Mouse (Mus musculus) stomach, postnatal 0 days (tissue): ENCODE results near the gene Usp18. TPM values are rescaled to one million over a fixed set of nuclear protein-coding genes. Genes with fewer than 3 reads are reported as not detected.

Experiments used
- ATAC-seq: fragments of 200-750 bp; cut with Nextera tagmentation; 2 replicates; pipeline ENCODE4 v1.8.0; 2017; ENCODE audit not compliant: low FRiP score, low TSS enrichment
- DNase-seq: peaks from one replicate; pipeline ENCODE4 v3.0.0-alpha.2; 2016; ENCODE audit warnings: low spot score
- H3K27ac ChIP-seq: fragments of 300-500 bp; sonication (generic); replicated peaks from 2 replicates; pipeline ENCODE4 v1.5.1; 2014; ENCODE audit warnings: mild to moderate bottlenecking, control low read depth
- H3K27me3 ChIP-seq: fragments of 300-500 bp; sonication (generic); 2 replicates; pipeline ENCODE4 v1.6.1; 2014; ENCODE audit warnings: low read length; ENCODE audit not compliant: control insufficient read depth, insufficient read depth
- H3K36me3 ChIP-seq: fragments of 300-500 bp; sonication (generic); 2 replicates; pipeline ENCODE4 v1.6.1; 2014; ENCODE audit warnings: low read length, mixed read lengths; ENCODE audit not compliant: control insufficient read depth, insufficient read depth
- H3K4me1 ChIP-seq: fragments of 300-500 bp; sonication (generic); replicated peaks from 2 replicates; pipeline ENCODE4 v1.6.1; 2014; ENCODE audit warnings: antibody characterized with exemption; ENCODE audit not compliant: control insufficient read depth, insufficient read depth
- H3K4me2 ChIP-seq: fragments of 300-500 bp; sonication (generic); replicated peaks from 2 replicates; pipeline ENCODE4 v1.6.1; 2014; ENCODE audit warnings: low read depth, mild to moderate bottlenecking, control low read depth, moderate library complexity
- H3K4me3 ChIP-seq: fragments of 300-500 bp; sonication (generic); 2 replicates; pipeline ENCODE4 v1.5.1; 2014; ENCODE audit warnings: low read depth, low read length, control low read depth
- H3K9ac ChIP-seq: fragments of 300-500 bp; sonication (generic); 2 replicates; pipeline ENCODE4 v1.6.1; 2014; ENCODE audit warnings: mild to moderate bottlenecking, low read length, control low read depth, mixed read lengths
- H3K9me3 ChIP-seq: fragments of 300-500 bp; sonication (generic); 2 replicates; pipeline ENCODE4 v1.6.1; 2016; ENCODE audit warnings: low read length; ENCODE audit not compliant: control insufficient read depth
- CTCF ChIP-seq: IDR thresholded peaks from 2 replicates; pipeline ENCODE4 v1.5.1; 2016; ENCODE audit warnings: antibody characterized with exemption, low read depth, mild to moderate bottlenecking, moderate library complexity
- EP300 ChIP-seq: optimal IDR thresholded peaks from 2 replicates; pipeline ENCODE3; 2016; ENCODE audit warnings: antibody characterized with exemption
- whole genome bisulfite sequencing: fragments of 180-500 bp; shearing (Covaris S2); extraction: QIAGEN DNeasy Blood & Tissue Kit; methylation state at CpG from one replicate; pipeline ENCODE4 v1.1.7; 2014; 5-methylcytosine and 5-hydroxymethylcytosine counted together
- polyA plus RNA-seq: library from polyadenylated mRNA; unstranded; fragments of >200 nt; fragmentation: Nextera tagmentation; extraction: Ambion mirVana; gene quantifications from 2 replicates; pipeline ENCODE4 v1.2.1, GENCODE M21; 2015

Gene Usp18
- polyA plus RNA-seq, 1 experiment from 2014 or later = 5.1 TPM

- Histone ChIP-seq H3K4me3 (no peak overlapping the region), H3K4me1 (no peaks in the 10 kb centered on the region), H3K27me3 (0 out of 2 replicates have a peak, but pooled peaks cover 3% of the 10 kb centered on the region), H3K27ac (no peak overlapping the region), H3K4me2 (no peak overlapping the region), H3K9me3 (no peaks in the 10 kb centered on the region), H3K9ac (no peak overlapping the region), H3K36me3 (no peaks in the 10 kb centered on the region)
- TF ChIP-seq EP300 (no peak), CTCF (no peak)
- ATAC-seq (no peak), DNase-seq (no peak)
- 70% methylated on average over 2 of the region's 2 CpGs for WGBS
Measured at GRCm38 (mm10) chr6:121209584-121209983, 36.1 kb upstream of the Usp18 start.

DNA sequence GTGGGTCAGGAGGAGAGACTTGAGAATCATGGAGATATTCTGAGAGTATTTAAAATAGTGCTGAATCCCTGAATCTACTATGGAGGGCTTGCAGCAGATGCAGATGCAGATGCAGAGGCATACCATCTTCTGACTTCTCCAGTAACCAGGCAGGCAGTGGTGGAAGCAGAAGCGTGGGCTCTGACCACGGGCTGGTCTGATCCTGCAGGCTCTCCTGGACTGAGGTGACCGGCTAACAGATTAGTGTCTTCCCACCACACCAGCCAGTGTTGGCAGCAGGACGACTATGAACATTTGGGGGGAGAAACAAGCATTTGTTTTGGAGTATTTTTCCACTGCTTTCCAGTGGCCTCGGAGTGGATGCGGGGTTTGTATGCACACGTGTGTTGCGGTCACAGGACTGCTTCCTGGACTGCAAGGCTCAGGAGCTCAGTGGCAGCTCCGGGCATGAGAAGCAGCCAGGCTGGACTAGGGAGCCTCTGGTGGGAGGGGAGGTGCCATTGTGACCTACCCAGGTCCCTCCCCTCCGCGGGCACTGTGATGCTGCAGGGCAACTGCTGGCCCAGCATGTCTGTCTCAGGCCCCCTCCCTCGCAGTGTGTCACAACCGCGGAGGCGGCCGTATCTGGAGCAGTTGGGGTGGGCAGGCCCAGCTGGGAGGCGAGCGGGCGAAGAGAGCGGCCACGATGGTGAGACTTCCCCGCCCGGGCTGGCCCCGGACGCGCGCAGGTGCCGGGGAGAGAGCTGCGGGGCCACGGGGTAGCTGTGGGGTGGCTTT lies 35.4 kb upstream of the Usp18 start, which contains the start of gene Tuba8:
Tuba8 (plus strand) TSS at position 548 of the 777 bp plus-strand sequence.
- Histone ChIP-seq H3K27ac (no peak within 1 kb of the TSS), H3K27me3 (0 out of 2 replicates have a peak, but pooled peaks cover 3% of the 10 kb centered on the region), H3K36me3 (no peaks in the 10 kb centered on the region), H3K9ac (no peak within 1 kb of the TSS), H3K4me2 (peak within 1 kb of the TSS; percentile 68), H3K9me3 (no peaks in the 10 kb centered on the region), H3K4me1 (no peaks in the 10 kb centered on the region), H3K4me3 (peak within 1 kb of the TSS; percentile 37)
- TF ChIP-seq CTCF (no peak), EP300 (no peak)
- DNase-seq (peak; percentile 64), ATAC-seq (peak; percentile 79)
- WGBS = 3% methylated on average over 30 of the region's 30 CpGs

DNA sequence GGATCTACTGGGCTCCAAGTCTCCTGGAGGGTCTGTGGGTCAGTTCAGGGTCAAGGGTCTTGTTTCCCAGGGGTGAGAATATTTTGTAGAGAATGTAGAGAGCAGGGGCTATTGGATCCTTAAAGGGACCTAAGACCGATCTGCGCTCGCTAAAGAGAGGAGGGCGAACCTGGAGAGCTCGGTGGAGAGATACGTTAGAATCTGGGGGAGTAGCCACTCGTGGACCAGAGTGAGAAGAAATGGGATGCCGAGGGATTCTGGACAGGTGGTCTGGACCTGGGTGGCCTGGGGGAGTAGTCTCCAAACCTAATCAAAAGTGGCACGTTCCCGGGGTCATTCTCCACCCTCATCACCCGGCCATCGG lies 34.8 kb upstream of the Usp18 start:
- DNase-seq = no peak

GRCm38 (mm10) chr6:121211743-121212142 lies 34.0 kb upstream of the Usp18 start:
- ATAC-seq (no peak), DNase-seq (no peak)
- WGBS = 14% methylated on average over 5 of the region's 5 CpGs
- Histone ChIP-seq H3K9ac (no peak overlapping the region), H3K27me3 (0 out of 2 replicates have a peak, but pooled peaks cover 3% of the 10 kb centered on the region), H3K9me3 (no peaks in the 10 kb centered on the region), H3K4me1 (no peaks in the 10 kb centered on the region), H3K4me2 (peak overlapping the region; percentile 68; the same call in 1 of the 2 replicates), H3K4me3 (no peak overlapping the region), H3K27ac (no peak overlapping the region), H3K36me3 (no peaks in the 10 kb centered on the region)
- TF ChIP-seq CTCF (no peak), EP300 (no peak)

More for the DNA sequence above, 34.8 kb upstream of the Usp18 start:
- H3K27ac ChIP-seq = no peak overlapping the region
- no peaks in the 10 kb centered on the region for H3K9me3 ChIP-seq
- peak overlapping the region; percentile 68 for H3K4me2 ChIP-seq
- no peak for TF ChIP-seq CTCF
- TF ChIP-seq EP300 = no peak
- H3K4me3 ChIP-seq = peak overlapping the region; percentile 37
- H3K9ac ChIP-seq = no peak overlapping the region
- H3K4me1 ChIP-seq = no peaks in the 10 kb centered on the region
- WGBS = 2% methylated on average over 12 of the region's 12 CpGs
- no peak for ATAC-seq
- 0 out of 2 replicates have a peak, but pooled peaks cover 3% of the 10 kb centered on the region for H3K27me3 ChIP-seq
- H3K36me3 ChIP-seq = no peaks in the 10 kb centered on the region

DNA sequence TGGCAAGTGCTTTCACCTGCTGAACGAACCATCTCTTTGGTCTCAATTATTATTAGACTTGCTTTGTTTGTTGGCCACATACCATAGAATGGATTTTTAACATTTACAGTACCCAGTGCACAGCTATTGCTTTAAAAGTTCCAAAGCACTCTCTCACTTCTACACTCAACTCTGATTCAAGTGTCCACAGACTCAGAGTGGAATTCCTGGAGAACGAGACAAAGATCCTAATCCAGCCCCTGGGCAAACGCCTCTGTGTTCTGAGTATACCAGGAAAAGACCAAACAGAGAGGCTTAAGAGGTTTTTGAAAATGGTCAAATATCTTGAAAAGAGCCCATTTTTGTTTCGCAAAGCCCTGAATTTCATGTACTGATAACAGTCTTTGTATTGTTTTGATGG lies 32.7 kb upstream of the Usp18 start:
- Histone ChIP-seq H3K27me3 (0 out of 2 replicates have a peak, but pooled peaks cover 3% of the 10 kb centered on the region), H3K9ac (no peak overlapping the region), H3K4me2 (no peak overlapping the region), H3K36me3 (no peaks in the 10 kb centered on the region), H3K4me3 (no peak overlapping the region), H3K4me1 (no peaks in the 10 kb centered on the region), H3K9me3 (no peaks in the 10 kb centered on the region), H3K27ac (no peak overlapping the region)
- ATAC-seq = no peak
- 56% methylated on average over 4 of the region's 4 CpGs for WGBS
- TF ChIP-seq CTCF = no peak
- DNase-seq = no peak

- no peak for TF ChIP-seq CTCF
- no peak for TF ChIP-seq EP300
- no peak overlapping the region for H3K9ac ChIP-seq
- no peaks in the 10 kb centered on the region for H3K4me1 ChIP-seq
- no peak overlapping the region for H3K27ac ChIP-seq
- ATAC-seq (no peak), DNase-seq (no peak)
- H3K36me3 ChIP-seq = no peaks in the 10 kb centered on the region
- H3K9me3 ChIP-seq = no peaks in the 10 kb centered on the region
- H3K4me3 ChIP-seq = no peak overlapping the region
- H3K27me3 ChIP-seq = 0 out of 2 replicates have a peak, but pooled peaks cover 3% of the 10 kb centered on the region
- no peak overlapping the region for H3K4me2 ChIP-seq
- 79% methylated on average over 5 of the region's 5 CpGs for WGBS
Measured at GRCm38 (mm10) chr6:121214221-121214620, 31.5 kb upstream of the Usp18 start.
